Mouse (Mus musculus): ENCODE results near the gene Gm4869. TPM values are rescaled to one million over a fixed set of nuclear protein-coding genes. Genes with fewer than 3 reads are reported as not detected.

The Gm4869 gene
- polyA plus RNA-seq (2014; fragmentation: Illumina TruSeq; extraction: RNeasy Lipid Tissue Mini Kit (QIAGEN cat#74804); ENCODE audit: insufficient read depth, low read depth, low replicate concordance) = not detected

DNA sequence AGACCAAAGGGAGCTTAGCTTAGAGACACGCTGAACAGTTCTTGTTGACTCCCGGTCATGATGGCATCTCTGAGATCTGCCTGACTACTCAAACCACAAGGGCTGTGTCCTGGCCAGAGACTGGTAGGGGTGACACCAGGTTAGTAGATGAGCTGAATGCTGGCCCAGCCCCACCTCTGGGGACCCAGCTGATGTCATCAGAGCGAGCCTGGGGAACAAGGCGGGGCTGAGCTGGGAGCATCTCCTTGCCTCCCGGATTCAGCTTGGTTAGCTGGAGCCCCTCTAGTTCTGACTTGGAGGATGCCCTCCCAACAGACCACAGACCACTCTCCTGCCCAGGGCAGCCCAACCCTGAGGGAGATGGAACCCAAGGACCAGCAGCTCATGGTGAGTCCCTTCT is at the start of gene Gm4869:
TSS of gene Gm4869 (plus strand) at position 301 of the 400 bp plus-strand sequence.

GRCm38 (mm10) chr5:140418489-140419441 is 26.7 kb upstream of the Gm4869 start, which contains the start of gene Eif3b:
Gene Eif3b, plus strand, starts transcription at chr5:140419328.

DNA sequence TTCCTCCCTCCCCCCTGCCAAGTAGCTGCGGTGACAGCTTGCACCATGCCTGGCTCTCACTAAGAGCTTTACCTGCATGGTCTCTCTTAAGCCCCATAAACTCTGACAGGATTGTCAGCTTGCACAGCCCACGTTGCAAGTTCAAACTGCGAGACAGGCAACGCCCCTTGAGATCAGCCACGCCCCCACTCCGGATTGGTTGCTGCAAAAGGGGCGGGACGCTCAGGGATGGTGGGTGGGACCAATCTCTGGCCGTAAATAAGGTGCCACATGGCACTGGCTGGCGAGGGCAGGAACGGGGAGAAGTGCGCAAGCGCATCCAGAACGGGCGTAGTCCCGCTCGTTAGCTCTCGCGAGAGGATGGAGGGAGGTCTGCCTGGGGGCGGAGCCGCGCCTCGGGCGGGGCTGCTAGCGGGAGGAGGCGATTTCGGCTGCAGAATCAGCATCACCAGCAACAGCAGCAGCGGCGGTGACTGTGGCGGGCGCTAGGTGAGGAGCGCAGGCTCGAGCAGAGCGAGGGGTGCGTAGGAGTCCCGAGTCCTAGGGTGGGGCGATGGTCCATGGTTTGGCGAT is 59.8 kb downstream of the Gm4869 start, which contains the start of gene Chst12:
TSS of gene Chst12 (plus strand) at position 343 of the 573 bp plus-strand sequence.

Other genes starting within 250 kb of the Gm4869 start
- gene Mad1l1, start 124.1 kb upstream of the Gm4869 start, polyA plus RNA-seq (2014; fragmentation: Illumina TruSeq; extraction: RNeasy Lipid Tissue Mini Kit (QIAGEN cat#74804); ENCODE audit: insufficient read depth, low read depth, low replicate concordance) = 6.7 TPM
- gene Nudt1, start 124.0 kb upstream of the Gm4869 start, polyA plus RNA-seq (2014; fragmentation: Illumina TruSeq; extraction: RNeasy Lipid Tissue Mini Kit (QIAGEN cat#74804); ENCODE audit: insufficient read depth, low read depth, low replicate concordance) = 19.1 TPM
- 7.8 TPM for gene Mrm2, start 113.7 kb upstream of the Gm4869 start, polyA plus RNA-seq (2014; fragmentation: Illumina TruSeq; extraction: RNeasy Lipid Tissue Mini Kit (QIAGEN cat#74804); ENCODE audit: insufficient read depth, low read depth, low replicate concordance)
- gene Snx8, start 56.4 kb upstream of the Gm4869 start, polyA plus RNA-seq (2014; fragmentation: Illumina TruSeq; extraction: RNeasy Lipid Tissue Mini Kit (QIAGEN cat#74804); ENCODE audit: insufficient read depth, low read depth, low replicate concordance) = 18.7 TPM
- gene Eif3b, start 26.3 kb upstream of the Gm4869 start, polyA plus RNA-seq (2014; fragmentation: Illumina TruSeq; extraction: RNeasy Lipid Tissue Mini Kit (QIAGEN cat#74804); ENCODE audit: insufficient read depth, low read depth, low replicate concordance) = 95.9 TPM
- gene Chst12, start 59.9 kb downstream of the Gm4869 start, polyA plus RNA-seq (2014; fragmentation: Illumina TruSeq; extraction: RNeasy Lipid Tissue Mini Kit (QIAGEN cat#74804); ENCODE audit: insufficient read depth, low read depth, low replicate concordance) = 21.9 TPM
- gene Grifin, start 119.4 kb downstream of the Gm4869 start, polyA plus RNA-seq (2014; fragmentation: Illumina TruSeq; extraction: RNeasy Lipid Tissue Mini Kit (QIAGEN cat#74804); ENCODE audit: insufficient read depth, low read depth, low replicate concordance) = not detected
- gene Lfng, start 161.7 kb downstream of the Gm4869 start, polyA plus RNA-seq (2014; fragmentation: Illumina TruSeq; extraction: RNeasy Lipid Tissue Mini Kit (QIAGEN cat#74804); ENCODE audit: insufficient read depth, low read depth, low replicate concordance) = 40.2 TPM
- gene Ttyh3, start 203.4 kb downstream of the Gm4869 start, polyA plus RNA-seq (2014; fragmentation: Illumina TruSeq; extraction: RNeasy Lipid Tissue Mini Kit (QIAGEN cat#74804); ENCODE audit: insufficient read depth, low read depth, low replicate concordance) = 18.1 TPM

Measured in lung, adult 10 weeks (tissue).